Mouse (Mus musculus): Measurements from ENCODE around the gene Tmem123. TPM values are rescaled to one million over a fixed set of nuclear protein-coding genes. Genes with fewer than 3 reads are reported as not detected.

The Tmem123 gene
- 16.9 and 25.1 TPM in 2 replicates for polyA plus RNA-seq (2012; rRNA removed)

- under 1% methylated on average over 52 of the region's 52 CpGs for WGBS
- peaks cover 5% of the 10 kb centered on the region; the same call in 1 of the 2 replicates for H3K4me1 ChIP-seq (ENCODE audit: control insufficient read depth, insufficient read depth, insufficient read length, low read length)
- no peaks in the 10 kb centered on the region for H3K27me3 ChIP-seq (ENCODE audit: control insufficient read depth, insufficient read depth, low read length)
- peak within 1 kb of the TSS; percentile 87 for H3K27ac ChIP-seq (ENCODE audit: insufficient read depth, low read depth, low read length)
- peak within 1 kb of the TSS; percentile 89 for H3K4me3 ChIP-seq (ENCODE audit: low read depth, low read length)
- H3K36me3 ChIP-seq (ENCODE audit: control insufficient read depth, insufficient read depth, low read length): 0 out of 2 replicates have a peak, but pooled peaks cover 4% of the 10 kb centered on the region
- TF ChIP-seq POLR2A (IDR thresholded peaks at IDR 0.05; ENCODE audit: low read depth, low read length) (peak; percentile 81), CTCF (IDR thresholded peaks at IDR 0.05; ENCODE audit: extremely low read depth, insufficient read length, insufficient replicate concordance, low read depth, low read length) (no peak)
Measured at GRCm38 (mm10) chr9:7763614-7764300, at the start of gene Tmem123. TSS of gene Tmem123 (plus strand) at chr9:7764041.

- TF ChIP-seq CTCF (IDR thresholded peaks at IDR 0.05; ENCODE audit: extremely low read depth, insufficient read length, insufficient replicate concordance, low read depth, low read length) (no peak), POLR2A (IDR thresholded peaks at IDR 0.05; ENCODE audit: low read depth, low read length) (no peak)
Measured at GRCm38 (mm10) chr9:7714062-7714907, 49.6 kb upstream of the Tmem123 start.

GRCm38 (mm10) chr9:7714908-7715175, 49.0 kb upstream of the Tmem123 start:
- Histone ChIP-seq H3K36me3 (ENCODE audit: control insufficient read depth, insufficient read depth, low read length) (no peaks in the 10 kb centered on the region), H3K27ac (ENCODE audit: insufficient read depth, low read depth, low read length) (no peak overlapping the region), H3K27me3 (ENCODE audit: control insufficient read depth, insufficient read depth, low read length) (no peaks in the 10 kb centered on the region), H3K4me1 (ENCODE audit: control insufficient read depth, insufficient read depth, insufficient read length, low read length) (no peaks in the 10 kb centered on the region), H3K4me3 (ENCODE audit: low read depth, low read length) (no peak overlapping the region)
- TF ChIP-seq CTCF (IDR thresholded peaks at IDR 0.05; ENCODE audit: extremely low read depth, insufficient read length, insufficient replicate concordance, low read depth, low read length) (no peak), POLR2A (IDR thresholded peaks at IDR 0.05; ENCODE audit: low read depth, low read length) (no peak)
- 72% methylated on average over 2 of the region's 2 CpGs for WGBS

More at GRCm38 (mm10) chr9:7714062-7714907, 49.6 kb upstream of the Tmem123 start:
- no peak overlapping the region for H3K4me3 ChIP-seq (ENCODE audit: low read depth, low read length)
- H3K27me3 ChIP-seq (ENCODE audit: control insufficient read depth, insufficient read depth, low read length): no peaks in the 10 kb centered on the region
- no peaks in the 10 kb centered on the region for H3K4me1 ChIP-seq (ENCODE audit: control insufficient read depth, insufficient read depth, insufficient read length, low read length)
- no peaks in the 10 kb centered on the region for H3K36me3 ChIP-seq (ENCODE audit: control insufficient read depth, insufficient read depth, low read length)
- H3K27ac ChIP-seq (ENCODE audit: insufficient read depth, low read depth, low read length): no peak overlapping the region
- 25% methylated on average over 4 of the region's 4 CpGs for WGBS

GRCm38 (mm10) chr9:7721543-7721942, 42.3 kb upstream of the Tmem123 start:
- Histone ChIP-seq H3K36me3 (ENCODE audit: control insufficient read depth, insufficient read depth, low read length) (no peaks in the 10 kb centered on the region), H3K27ac (ENCODE audit: insufficient read depth, low read depth, low read length) (no peak overlapping the region), H3K4me1 (ENCODE audit: control insufficient read depth, insufficient read depth, insufficient read length, low read length) (no peaks in the 10 kb centered on the region), H3K4me3 (ENCODE audit: low read depth, low read length) (no peak overlapping the region), H3K27me3 (ENCODE audit: control insufficient read depth, insufficient read depth, low read length) (no peaks in the 10 kb centered on the region)
- 87% methylated on average over 1 of the region's 1 CpGs for WGBS
- TF ChIP-seq CTCF (IDR thresholded peaks at IDR 0.05; ENCODE audit: extremely low read depth, insufficient read length, insufficient replicate concordance, low read depth, low read length): no peak

- H3K36me3 ChIP-seq (ENCODE audit: control insufficient read depth, insufficient read depth, low read length): no peaks in the 10 kb centered on the region
- WGBS: 81% methylated on average over 4 of the region's 4 CpGs
- TF ChIP-seq POLR2A (IDR thresholded peaks at IDR 0.05; ENCODE audit: low read depth, low read length) (no peak), CTCF (IDR thresholded peaks at IDR 0.05; ENCODE audit: extremely low read depth, insufficient read length, insufficient replicate concordance, low read depth, low read length) (no peak)
- no peaks in the 10 kb centered on the region for H3K27me3 ChIP-seq (ENCODE audit: control insufficient read depth, insufficient read depth, low read length)
- H3K27ac ChIP-seq (ENCODE audit: insufficient read depth, low read depth, low read length): no peak overlapping the region
- H3K4me3 ChIP-seq (ENCODE audit: low read depth, low read length): no peak overlapping the region
- no peaks in the 10 kb centered on the region for H3K4me1 ChIP-seq (ENCODE audit: control insufficient read depth, insufficient read depth, insufficient read length, low read length)
Measured at GRCm38 (mm10) chr9:7728997-7729396, 34.8 kb upstream of the Tmem123 start.

- no peak overlapping the region for H3K4me3 ChIP-seq (ENCODE audit: low read depth, low read length)
- H3K27me3 ChIP-seq (ENCODE audit: control insufficient read depth, insufficient read depth, low read length): no peaks in the 10 kb centered on the region
- 57% methylated on average over 1 of the region's 1 CpGs for WGBS
- TF ChIP-seq POLR2A (IDR thresholded peaks at IDR 0.05; ENCODE audit: low read depth, low read length): no peak
- no peak for TF ChIP-seq CTCF (IDR thresholded peaks at IDR 0.05; ENCODE audit: extremely low read depth, insufficient read length, insufficient replicate concordance, low read depth, low read length)
- no peaks in the 10 kb centered on the region for H3K4me1 ChIP-seq (ENCODE audit: control insufficient read depth, insufficient read depth, insufficient read length, low read length)
- H3K27ac ChIP-seq (ENCODE audit: insufficient read depth, low read depth, low read length): no peak overlapping the region
- H3K36me3 ChIP-seq (ENCODE audit: control insufficient read depth, insufficient read depth, low read length): no peaks in the 10 kb centered on the region
Measured at GRCm38 (mm10) chr9:7742696-7743095, 21.1 kb upstream of the Tmem123 start.

- H3K4me1 ChIP-seq (ENCODE audit: control insufficient read depth, insufficient read depth, insufficient read length, low read length): no peaks in the 10 kb centered on the region
- H3K27ac ChIP-seq (ENCODE audit: insufficient read depth, low read depth, low read length): no peak overlapping the region
- 35% methylated on average over 1 of the region's 1 CpGs for WGBS
- no peak overlapping the region for H3K4me3 ChIP-seq (ENCODE audit: low read depth, low read length)
- no peak for TF ChIP-seq CTCF (IDR thresholded peaks at IDR 0.05; ENCODE audit: extremely low read depth, insufficient read length, insufficient replicate concordance, low read depth, low read length)
- no peak for TF ChIP-seq POLR2A (IDR thresholded peaks at IDR 0.05; ENCODE audit: low read depth, low read length)
- no peaks in the 10 kb centered on the region for H3K27me3 ChIP-seq (ENCODE audit: control insufficient read depth, insufficient read depth, low read length)
- H3K36me3 ChIP-seq (ENCODE audit: control insufficient read depth, insufficient read depth, low read length): no peaks in the 10 kb centered on the region
Measured at GRCm38 (mm10) chr9:7744156-7744555, 19.7 kb upstream of the Tmem123 start.

Data from small intestine, adult 2 months (tissue).